Mouse (Mus musculus) layer of hippocampus, adult 9-11 months (tissue): Measurements from ENCODE around the gene Hist1h4f.
"Not testable (repeated sequence)": the region's sequence is repeated elsewhere in the genome, so short reads cannot be mapped to it uniquely, and the experiment has no call there.

Experiments
- DNase-seq: peaks from one replicate; pipeline ENCODE4 v3.0.0; 2022

Gene Hist1h4f

DNA sequence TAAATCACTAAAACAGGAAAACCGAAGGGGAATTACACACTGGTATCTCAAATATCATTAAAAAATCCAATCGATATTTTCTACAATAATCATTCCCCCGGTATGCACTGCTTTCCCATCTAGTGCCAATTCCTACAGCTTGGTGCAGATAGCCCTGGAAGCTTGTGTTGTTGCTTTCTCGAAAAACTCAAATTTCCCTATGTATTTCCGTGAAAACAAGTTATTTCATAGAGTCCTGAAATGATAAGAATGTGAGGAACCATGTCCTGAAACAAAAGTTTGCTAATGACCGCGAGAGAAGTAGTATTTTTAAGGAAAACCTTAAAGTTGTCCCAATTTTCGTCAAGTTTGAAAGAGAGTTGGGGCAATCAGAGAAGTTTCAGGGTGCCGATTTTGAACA lies 2.9 kb upstream of the Hist1h4f start:
- no peak for DNase-seq

DNA sequence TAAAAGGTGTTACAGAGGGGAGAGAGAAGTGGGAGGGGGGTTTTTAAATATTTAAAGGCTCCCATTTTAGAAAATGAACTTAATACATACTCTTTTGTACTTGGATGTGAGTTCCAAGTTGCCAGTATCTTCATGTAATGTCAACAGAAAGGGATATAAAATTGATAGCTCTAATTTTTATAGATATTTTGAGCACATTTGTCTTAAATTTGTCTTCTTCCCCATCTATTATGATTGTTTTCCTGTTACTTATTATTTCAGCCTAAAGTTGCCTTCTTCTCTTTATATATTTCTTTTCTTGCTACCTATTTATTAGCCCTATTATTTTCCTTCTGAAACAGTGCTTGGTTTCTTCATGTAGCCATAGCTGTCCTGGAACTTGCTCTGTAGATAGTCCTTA lies 1.5 kb upstream of the Hist1h4f start, which contains the start of gene Hist1h1d:
Hist1h1d (plus strand) TSS at position 301 of the 400 bp plus-strand sequence.
- DNase-seq, result no peak

DNA sequence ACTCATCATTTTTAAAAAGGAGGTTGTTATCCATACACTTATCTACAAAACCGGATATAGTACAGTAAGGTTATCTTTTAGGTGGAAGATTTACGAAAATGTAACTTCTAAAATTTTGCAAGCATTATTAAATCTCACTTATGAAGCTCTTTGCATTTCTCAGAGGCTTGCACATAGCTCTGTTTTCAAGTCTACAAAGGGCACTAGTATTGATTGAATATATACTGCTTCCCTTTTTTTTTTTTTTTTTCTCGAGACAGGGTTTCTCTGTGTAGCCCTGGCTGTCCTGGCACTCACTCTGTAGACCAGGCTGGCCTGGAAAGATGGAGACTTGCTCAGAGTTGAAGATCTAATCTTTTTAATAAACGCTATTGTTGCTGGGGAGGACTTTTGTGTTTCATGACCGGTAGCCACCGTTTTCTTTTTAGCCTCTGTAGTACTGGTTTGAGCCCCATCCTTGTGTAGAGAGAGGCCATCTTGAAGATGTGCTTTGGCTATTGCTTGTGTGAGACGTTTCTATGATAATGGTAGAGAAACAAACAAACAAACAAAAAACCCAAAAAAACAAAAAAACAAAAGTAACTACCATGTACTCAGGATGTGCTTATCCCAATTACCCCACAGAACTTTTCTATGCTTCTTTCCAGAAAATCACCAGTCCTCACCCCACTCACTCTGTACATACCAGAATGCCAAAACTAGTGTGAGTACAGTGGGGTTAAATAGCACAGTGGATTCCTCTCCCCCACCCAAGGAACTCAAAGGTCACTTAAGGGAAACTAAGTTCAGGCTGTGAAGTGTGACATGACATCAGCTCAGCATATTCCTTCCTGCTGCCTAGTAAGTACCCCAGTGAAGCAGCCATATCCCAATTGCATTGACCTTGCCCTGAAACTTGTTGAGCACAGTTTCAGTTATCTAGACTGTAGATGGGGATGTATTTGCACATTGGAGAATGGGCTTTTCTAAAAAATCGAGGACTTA lies 775 bp upstream of the Hist1h4f start:
- DNase-seq, result no peak

DNA sequence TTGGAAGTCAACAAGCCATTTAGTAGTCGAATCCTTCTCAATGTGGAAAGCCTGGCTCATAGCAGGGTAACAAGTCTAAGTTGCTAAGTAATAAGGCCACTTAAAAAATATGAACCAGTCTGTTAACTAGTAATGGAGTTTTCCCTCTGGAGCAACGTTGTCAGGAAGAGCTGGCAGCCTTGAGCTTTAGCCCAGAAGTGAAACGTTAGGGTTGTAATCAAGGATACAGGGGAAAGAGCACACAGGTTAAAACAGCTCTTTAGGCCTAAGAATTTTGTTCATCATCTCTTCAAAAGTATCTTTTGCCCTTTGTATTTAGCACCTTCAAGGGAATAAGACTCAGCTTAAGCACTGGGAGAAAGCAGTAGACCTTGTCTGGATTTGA lies 695 bp downstream of the Hist1h4f start:
- no peak for DNase-seq

DNA sequence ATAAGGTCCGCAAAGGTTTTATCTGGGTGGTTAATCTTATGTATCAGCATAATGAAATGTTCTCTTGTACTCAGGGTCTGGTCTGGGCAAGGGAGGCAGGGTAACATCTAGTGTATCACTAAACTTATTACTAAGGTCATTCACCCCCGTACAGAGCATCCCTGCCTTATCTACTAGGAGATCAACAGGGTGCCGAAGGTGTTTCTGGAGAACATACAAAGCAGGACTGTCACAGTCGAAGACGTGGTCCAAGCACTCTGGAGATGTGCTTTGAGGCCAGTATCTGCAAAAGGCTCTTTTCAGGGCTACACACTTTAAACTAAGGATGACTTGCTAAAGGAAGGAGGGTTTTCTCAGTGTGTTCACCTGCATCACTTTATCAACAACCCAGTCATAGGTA lies 4.8 kb downstream of the Hist1h4f start:
- DNase-seq, result no peak

DNA sequence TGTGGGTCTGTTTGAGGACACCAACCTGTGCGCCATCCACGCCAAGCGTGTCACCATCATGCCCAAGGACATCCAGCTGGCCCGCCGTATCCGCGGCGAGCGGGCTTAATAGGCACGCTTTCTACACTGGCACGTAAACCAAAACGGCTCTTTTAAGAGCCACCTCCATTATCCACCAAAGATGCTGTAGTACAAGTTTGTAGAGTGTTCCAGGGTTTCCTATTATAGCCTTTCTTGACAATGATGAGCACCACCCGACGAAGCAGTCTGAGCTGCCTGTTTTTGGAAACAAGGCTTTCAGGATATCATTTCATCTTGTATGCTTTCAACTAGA lies 6.7 kb downstream of the Hist1h4f start:
- DNase-seq, result not testable (repeated sequence)

DNA sequence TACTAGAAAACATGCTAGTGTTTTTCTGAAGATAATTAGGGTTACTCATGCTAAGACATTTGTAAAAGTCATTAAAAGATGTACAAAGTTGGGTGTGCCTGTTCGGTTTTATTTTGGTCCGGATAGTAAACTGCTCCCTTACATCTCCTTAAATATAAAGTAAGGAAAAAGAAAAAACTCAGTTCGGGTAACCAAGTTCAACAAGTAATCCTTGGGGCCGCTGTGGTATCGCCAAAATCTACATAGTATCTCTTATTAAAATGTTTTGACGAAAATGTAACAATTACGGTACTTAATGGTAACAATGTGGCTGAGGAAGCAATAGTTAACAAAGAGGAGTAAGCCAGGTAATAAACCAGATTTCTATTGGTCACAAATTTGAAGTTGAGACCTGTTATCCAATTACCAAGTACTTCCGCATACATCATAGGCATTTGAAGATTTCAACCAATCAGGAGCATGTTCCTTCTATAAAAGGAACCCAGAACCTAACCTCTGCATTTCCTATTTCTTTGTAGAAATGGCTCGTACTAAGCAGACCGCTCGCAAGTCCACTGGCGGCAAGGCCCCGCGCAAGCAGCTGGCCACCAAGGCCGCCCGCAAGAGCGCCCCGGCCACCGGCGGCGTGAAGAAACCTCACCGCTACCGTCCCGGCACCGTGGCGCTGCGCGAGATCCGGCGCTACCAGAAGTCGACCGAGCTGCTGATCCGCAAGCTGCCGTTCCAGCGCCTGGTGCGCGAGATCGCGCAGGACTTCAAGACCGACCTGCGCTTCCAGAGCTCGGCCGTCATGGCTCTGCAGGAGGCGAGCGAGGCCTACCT lies 7.3 kb downstream of the Hist1h4f start, which contains the start of gene Hist1h3f:
Hist1h3f (plus strand) TSS at position 88 of the 822 bp plus-strand sequence.
- DNase-seq, result peak; percentile 85

DNA sequence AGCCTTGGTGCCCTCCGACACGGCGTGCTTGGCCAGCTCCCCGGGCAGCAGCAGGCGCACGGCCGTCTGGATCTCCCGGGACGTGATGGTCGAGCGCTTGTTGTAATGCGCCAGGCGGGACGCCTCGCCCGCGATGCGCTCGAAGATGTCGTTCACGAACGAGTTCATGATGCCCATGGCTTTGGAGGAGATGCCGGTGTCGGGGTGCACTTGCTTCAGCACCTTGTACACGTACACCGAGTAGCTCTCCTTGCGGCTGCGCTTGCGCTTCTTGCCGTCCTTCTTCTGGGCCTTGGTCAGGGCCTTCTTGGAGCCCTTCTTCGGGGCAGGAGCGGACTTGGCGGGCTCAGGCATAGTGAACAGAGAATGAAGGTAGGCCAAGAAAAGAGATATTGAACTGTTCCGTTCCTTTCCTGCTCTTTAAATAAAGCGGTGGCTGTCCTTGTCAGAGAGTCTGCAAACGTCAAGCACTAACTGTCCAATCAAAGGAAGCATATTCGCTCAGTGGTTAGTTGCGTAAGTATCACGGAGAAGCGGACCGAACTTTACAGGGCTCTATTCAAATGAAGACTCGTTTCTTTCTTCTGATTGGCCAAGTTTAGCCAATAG lies 8.3 kb downstream of the Hist1h4f start, which contains the start of gene Hist1h2bh:
Hist1h2bh (minus strand) TSS at position 394 of the 609 bp plus-strand sequence.
- peak; percentile 94 for DNase-seq

DNA sequence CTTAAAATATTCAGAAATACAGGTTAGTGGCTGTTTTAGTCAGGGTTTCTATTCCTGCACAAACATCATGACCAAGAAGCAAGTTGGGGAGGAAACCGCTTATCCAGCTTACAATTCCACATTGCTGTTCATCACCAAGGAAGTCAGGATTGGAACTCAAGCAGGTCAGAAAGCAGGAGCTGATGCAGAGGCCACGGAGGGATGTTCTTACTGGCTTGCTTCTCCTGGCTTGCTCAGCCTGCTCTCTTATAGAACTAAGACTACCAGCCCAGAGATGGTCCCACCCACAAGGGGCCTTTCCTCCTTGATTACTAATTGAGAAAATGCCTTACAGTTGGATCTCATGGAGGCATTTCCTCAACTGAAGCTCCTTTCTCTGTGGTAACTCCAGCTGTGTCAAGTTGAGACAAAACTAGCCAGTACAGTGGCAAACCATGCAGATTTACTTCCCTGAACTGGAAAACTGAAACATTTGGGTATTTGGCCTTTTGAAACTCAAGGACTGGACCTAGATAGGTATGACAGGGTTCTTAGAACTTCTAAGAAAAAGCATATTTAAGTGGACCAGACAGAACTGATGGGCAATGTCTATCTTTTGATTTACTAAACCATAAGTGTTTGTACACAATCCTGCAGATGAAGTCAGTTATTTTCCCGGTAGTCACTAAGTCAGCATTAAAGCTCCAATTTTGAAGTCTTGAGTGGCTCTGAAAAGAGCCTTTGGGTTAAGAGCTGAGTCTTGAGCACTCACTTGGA lies 9.0 kb downstream of the Hist1h4f start:
- DNase-seq, result not testable (repeated sequence)

DNA sequence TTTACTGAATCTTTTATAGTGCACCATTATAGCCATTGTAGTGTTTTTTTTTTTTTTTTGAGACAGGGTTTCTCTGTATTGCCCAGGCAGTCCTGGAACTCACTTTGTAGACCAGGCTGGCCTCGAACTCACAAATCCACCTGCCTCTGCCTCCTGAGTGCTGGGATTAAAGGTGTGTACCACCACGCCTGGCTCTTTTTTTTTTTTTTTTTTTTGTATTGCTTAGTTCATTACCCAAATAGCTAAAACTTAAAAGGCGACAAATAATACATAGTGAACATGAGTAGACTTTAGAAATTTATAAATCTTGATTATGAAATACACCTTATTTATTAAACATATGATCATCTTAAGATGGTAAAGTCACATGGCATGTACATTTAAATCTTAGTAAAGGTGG lies 10.0 kb downstream of the Hist1h4f start:
- DNase-seq, result no peak

DNA sequence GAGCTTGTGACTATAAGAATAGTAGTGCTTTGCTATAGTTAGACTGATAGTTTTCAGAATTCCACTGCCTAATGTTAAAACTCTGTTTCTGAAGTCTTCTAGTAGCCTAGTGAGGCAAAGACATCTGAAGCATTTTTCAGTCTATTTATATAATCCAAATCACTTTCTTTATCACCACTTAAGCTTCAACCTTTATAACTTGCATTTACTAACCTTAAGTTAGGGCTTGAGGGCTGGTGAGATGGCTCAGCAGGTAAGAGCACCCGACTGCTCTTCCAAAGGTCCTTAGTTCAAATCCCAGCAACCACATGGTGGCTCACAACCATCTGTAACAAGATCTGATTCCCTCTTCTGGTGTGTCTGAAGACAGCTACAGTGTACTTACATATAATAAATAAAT lies 11.6 kb downstream of the Hist1h4f start:
- DNase-seq, result not testable (repeated sequence)

DNA sequence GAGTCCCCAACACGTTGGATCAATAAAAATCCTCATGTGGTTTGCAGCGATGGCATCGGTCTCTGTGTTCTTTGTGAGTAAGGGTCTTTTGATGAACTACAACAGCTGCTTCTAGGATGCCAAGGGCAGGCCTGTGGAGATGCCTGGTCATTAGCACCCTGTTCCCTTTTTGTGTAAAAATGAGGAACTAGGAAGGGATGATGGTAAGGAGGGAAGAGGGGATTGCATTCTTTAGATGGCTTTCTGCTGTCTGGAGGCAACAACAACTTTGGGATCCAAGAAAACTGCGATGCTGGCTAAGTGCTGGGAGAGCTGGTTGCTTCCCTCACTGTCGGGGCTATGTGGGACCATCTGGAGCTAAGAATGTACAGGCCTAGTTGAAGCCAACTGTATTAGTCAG lies 13.2 kb downstream of the Hist1h4f start:
- no peak for DNase-seq

DNA sequence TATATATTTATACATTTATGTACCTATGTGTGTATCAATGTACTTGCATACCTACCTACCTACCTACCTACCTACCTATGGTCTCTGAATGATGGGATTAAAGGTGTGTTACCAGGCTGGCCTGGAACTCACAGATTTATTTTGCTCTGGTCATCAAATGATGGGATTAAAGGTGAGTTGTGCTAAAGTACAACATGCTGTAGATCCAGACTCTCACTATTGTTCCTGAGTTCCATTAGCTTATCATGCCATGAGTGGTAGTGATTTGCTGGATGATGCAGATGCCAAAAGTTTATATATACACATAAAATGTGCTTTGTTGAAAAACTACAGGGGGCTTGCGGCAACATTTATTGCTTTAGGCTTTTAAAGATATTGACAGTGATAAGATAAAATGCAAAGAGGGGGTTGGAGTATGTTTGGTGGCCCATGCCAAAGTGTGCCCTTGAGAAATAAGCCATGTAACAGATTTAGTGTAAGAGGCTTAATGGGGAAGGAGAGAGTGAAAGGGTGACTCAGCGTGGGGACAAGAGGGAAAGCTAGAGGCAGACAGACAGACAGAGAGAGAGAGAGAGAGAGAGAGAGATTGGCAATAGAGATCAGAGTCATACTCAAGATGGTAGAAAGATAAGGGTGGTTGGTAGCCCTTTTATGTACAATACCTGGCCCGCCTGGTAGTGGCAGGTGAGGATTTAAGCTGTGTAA lies 14.3 kb downstream of the Hist1h4f start:
- DNase-seq, result no peak

DNA sequence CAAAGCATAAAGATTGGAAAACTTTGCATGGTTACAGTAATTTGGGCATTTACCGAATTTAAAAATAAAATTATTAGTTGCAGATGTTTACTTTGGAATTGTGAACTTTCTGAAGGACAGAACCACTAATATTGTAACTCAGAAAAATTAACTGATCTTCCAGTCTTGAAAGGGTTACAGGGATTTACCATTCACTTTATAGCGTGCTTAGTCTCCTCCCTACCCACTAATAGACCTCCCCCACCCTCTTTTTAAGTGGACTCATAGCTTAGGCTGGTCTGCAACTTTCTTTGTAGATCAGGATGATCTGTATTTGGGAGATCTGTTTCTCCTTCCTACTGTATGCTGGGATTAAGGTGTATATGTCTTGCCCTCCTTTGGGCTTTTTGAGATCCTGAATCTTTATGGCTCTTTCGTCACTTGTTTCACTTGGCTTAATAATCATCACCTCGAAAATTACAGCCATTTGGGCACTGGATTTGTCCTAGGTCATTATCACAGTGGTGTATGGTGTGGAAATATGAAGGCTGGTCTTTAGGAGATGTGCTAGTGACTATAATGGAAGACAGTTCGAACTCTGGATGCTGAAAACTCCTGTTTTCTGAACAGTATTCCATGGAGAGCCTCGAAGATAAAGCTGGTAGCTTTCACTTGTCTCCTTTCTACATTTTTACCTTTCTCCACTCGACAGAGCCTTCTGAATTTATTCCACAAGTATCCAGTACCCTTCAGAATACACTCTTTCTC lies 15.2 kb downstream of the Hist1h4f start:
- DNase-seq, result no peak

DNA sequence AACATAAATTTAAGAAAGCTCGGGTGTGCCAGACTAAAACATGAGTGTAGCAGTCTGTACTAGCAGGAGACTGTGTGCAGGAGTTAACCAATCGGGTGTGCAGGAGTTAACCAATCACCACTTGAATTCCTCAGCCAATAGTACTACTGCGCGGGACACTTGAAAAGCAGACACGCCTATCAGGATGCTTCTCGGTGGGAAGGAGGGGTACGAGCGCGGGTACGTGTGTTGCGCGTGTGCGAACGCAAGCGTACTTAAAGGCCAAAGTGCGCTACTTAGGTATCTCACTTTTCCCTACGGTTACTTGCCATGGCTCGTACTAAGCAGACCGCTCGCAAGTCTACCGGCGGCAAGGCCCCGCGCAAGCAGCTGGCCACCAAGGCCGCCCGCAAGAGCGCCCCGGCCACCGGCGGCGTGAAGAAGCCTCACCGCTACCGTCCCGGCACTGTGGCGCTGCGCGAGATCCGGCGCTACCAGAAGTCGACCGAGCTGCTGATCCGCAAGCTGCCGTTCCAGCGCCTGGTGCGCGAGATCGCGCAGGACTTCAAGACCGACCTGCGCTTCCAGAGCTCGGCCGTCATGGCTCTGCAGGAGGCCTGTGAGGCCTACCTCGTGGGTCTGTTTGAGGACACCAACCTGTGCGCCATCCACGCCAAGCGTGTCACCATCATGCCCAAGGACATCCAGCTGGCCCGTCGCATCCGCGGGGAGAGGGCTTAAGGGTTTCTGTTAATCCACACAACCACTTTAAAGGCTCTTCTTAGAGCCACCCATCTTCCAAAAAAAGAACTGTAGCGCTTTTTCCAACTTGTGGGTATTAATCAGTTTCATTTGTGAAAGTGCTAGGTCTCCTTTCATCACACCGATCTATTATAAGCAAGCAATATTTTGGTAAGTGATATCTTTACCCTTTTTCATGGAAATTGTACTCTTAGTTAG lies 16.0 kb downstream of the Hist1h4f start, which contains the start of gene Hist1h3g:
Hist1h3g (plus strand) TSS at position 286 of the 939 bp plus-strand sequence.
- peak; percentile 94 for DNase-seq

DNA sequence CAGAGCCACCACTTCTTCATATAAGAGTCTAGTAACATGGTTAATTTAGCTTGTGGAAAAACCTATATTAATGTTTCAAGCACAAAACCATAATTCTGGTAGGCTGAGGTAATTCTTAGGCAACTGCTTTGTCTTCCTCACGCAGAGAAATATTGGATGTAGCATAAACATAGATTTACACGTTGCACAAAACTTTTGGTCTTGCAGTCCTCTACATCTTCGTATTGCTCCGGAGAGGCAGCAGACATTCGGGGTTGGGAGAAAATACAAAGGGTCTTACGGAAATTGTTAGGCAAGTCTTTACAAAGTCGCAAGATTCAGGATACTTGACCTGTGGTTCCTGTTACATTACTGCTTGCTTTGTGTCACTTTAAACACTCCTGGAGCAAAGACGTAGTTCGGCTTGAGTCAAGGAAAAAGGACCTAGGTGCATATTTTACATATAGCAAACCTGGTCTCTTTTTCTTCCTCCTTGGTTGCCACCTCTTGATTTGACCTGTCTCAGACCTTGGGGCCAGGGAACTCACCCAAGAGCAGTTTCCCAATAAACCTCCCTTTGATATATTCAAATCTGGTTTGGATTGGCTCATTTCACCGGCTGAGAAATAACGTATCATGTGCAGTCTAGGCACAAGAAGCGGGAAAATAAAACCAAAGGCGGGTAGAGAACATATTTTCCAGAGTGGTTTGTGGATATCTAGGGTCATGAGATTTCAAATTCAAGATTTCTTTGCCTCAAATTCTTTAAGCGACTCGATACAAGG lies 16.9 kb downstream of the Hist1h4f start:
- peak; percentile 47 for DNase-seq

DNA sequence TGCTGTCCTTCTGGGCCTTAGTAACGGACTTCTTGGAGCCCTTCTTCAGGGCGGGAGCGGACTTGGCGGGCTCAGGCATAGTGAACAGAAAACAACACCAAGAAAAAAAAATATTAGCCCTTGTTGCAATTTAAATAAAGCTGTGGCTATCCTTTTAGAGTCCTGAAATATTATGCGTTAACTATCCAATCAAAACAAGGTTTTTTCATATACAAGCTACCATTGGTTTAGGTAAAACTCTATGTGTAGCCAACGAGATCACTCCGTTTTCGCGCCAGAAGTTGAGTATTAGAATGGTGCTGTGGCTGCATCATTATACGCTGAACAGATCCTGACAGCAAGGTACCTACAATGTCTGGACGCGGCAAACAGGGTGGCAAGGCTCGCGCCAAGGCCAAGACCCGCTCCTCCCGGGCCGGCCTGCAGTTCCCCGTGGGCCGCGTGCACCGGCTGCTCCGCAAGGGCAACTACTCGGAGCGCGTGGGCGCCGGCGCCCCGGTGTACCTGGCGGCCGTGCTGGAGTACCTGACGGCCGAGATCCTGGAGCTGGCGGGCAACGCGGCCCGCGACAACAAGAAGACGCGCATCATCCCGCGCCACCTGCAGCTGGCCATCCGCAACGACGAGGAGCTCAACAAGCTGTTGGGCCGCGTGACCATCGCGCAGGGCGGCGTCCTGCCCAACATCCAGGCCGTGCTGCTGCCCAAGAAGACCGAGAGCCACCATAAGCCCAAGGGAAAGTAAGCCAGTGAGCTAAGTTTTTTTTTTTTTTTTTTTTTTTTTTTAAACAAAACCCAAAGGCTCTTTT lies 17.7 kb downstream of the Hist1h4f start, which contains the start of gene Hist1h2af:
Hist1h2af (plus strand) TSS at position 347 of the 808 bp plus-strand sequence.
- DNase-seq, result peak; percentile 84
